Comparison of ENCODE assay signal across 29 mouse cellular contexts in the genomic region with DNA sequence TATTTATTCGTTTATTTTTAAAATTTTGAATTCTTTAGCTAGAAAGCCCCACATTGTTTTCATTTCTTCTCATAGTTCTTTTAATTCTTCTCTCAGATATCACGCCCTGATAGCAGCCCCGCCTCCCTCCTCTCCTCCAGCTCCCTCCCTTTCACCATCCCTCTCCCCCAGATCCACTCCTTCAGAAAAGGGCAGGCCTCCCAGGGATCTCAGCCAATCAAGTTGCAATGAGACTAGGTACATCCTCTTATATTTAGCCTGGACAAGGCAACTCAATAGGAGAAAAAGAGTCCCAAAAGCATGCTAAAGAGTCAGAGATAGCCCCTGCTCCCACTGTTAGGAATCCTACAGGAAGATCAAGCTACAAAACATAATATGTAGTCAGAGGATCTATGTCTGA. TPM values are rescaled to one million over a fixed set of nuclear protein-coding genes. Genes with fewer than 3 reads are reported as not detected.
A peak's percentile ranks its signal among the peaks of the same experiment; 100 is the strongest.
DNase-seq lines count a peak whose midpoint lies in the region; TF ChIP-seq lines count a peak whose summit lies in the region.
"Had no signal": no experiment of that assay in that cellular context is flagged by ENCODE, and none has a peak within 500 bp of the region (broad histone marks: within the 10 kb centered on the region; RNA-seq: fewer than 3 reads in every experiment).

No protein-coding gene starts in this region.

- TF ChIP-seq CTCF in cerebellum, adult 2 months (IDR thresholded peaks at IDR 0.05; ENCODE audit: borderline replicate concordance, insufficient read depth, low read depth, low read length), result no peak
- TF ChIP-seq CTCF in MEL (IDR thresholded peaks at IDR 0.05 in 2 of 3, conservative IDR thresholded peaks at IDR 0.05 in 1 of 3; ENCODE audit: control insufficient read depth in 1 of 3, insufficient read depth in 1 of 3, low read depth in 2 of 3, low read length in 3 of 3, poor library complexity in 1 of 3, severe bottlenecking in 1 of 3), result no peak

- TF ChIP-seq RAD21 in MEL (IDR thresholded peaks at IDR 0.05; ENCODE audit: low read depth, low read length), result no peak

- H3K9ac ChIP-seq in MEL (ENCODE audit: control insufficient read depth, low read depth, low read length, poor library complexity, severe bottlenecking), result no peak overlapping the region
- H3K9ac ChIP-seq: embryonic facial prominence, embryonic 13.5 days; embryonic facial prominence, embryonic 15.5 days; forebrain, embryonic 12.5 days had no signal

- H3K4me1 ChIP-seq in cerebellum, adult 2 months (ENCODE audit: control insufficient read depth, insufficient read depth, low read length), result peaks cover 7% of the 10 kb centered on the region
- H3K4me1 ChIP-seq in MEL (ENCODE audit: control insufficient read depth in 1 of 2, insufficient read depth in 2 of 2, low read length in 2 of 2), result peaks cover 0 to 12% of the 10 kb centered on the region in 2 experiments; a peak in 2 of 4 replicates

- H3K27ac ChIP-seq in cerebellum, adult 2 months (ENCODE audit: insufficient read depth, low read length), result no peak overlapping the region
- H3K27ac ChIP-seq in MEL (ENCODE audit: control insufficient read depth, low read depth, low read length), result no peak overlapping the region
- H3K27ac ChIP-seq: embryonic facial prominence, embryonic 13.5 days; embryonic facial prominence, embryonic 15.5 days; forebrain, embryonic 10.5 days; forebrain, embryonic 12.5 days had no signal

- H3K36me3 ChIP-seq in MEL (ENCODE audit: control insufficient read depth in 1 of 2, insufficient read depth in 2 of 2, low read length in 2 of 2), result peaks cover 0 to 13% of the 10 kb centered on the region in 2 experiments; a peak in 2 of 4 replicates

- H3K79me2 ChIP-seq in MEL (ENCODE audit: control insufficient read depth, insufficient read depth, low read length, poor library complexity), result peaks cover 32% of the 10 kb centered on the region

- H3K9me3 ChIP-seq in MEL (replicated peaks; ENCODE audit: insufficient read depth, low read length), result no peaks in the 10 kb centered on the region
- H3K9me3 ChIP-seq: embryonic facial prominence, embryonic 13.5 days; embryonic facial prominence, embryonic 15.5 days; forebrain, embryonic 12.5 days; G1E had no signal

- no peak overlapping the region for H3K4me3 ChIP-seq in cerebellum, adult 2 months (replicated peaks; ENCODE audit: insufficient read depth, low read depth, low read length)
- H3K4me3 ChIP-seq in MEL (ENCODE audit: control insufficient read depth in 1 of 2, insufficient read depth in 1 of 2, low read depth in 2 of 2, low read length in 2 of 2), result no peak overlapping the region
- H3K4me3 ChIP-seq: embryonic facial prominence, embryonic 13.5 days; embryonic facial prominence, embryonic 15.5 days; erythroblast, embryonic 14.5 days; forebrain, embryonic 10.5 days; forebrain, embryonic 12.5 days had no signal

- no peaks in the 10 kb centered on the region for H3K27me3 ChIP-seq in cerebellum, adult 2 months (ENCODE audit: control insufficient read depth, insufficient read depth, low read length)
- no peaks in the 10 kb centered on the region for H3K27me3 ChIP-seq in MEL (ENCODE audit: control insufficient read depth in 1 of 2, insufficient read depth in 2 of 2, low read length in 2 of 2)
- H3K27me3 ChIP-seq: embryonic facial prominence, embryonic 13.5 days; embryonic facial prominence, embryonic 15.5 days; forebrain, embryonic 12.5 days had no signal

- no peak for TF ChIP-seq POLR2A in cerebellum, adult 2 months (IDR thresholded peaks at IDR 0.05; ENCODE audit: borderline replicate concordance, insufficient read depth, low read length)
- TF ChIP-seq POLR2A in MEL (IDR thresholded peaks at IDR 0.05; ENCODE audit: control insufficient read depth in 1 of 2, insufficient read depth in 1 of 2, low read depth in 1 of 2, low read length in 2 of 2, poor library complexity in 1 of 2), result no peak

- 66% methylated on average over 3 of the region's 3 CpGs for WGBS in cerebellum, adult 2 months

- DNase-seq in cerebellum, adult 9-10 months, result peak; percentile 24
- no peak for DNase-seq in cerebellum, adult 2 months
- DNase-seq in 3134 (ENCODE audit: extremely low read depth, insufficient read length, low spot score), result peak; percentile 18
- peak; percentile 52 for DNase-seq in MEL (ENCODE audit: low read depth, low spot score)
- DNase-seq in NIH3T3 (ENCODE audit: low read depth), result peak; percentile 50
- DNase-seq in adrenal gland, adult 8-10 months, result no peak
- DNase-seq in kidney, adult 9 months, result no peak
- no peak for DNase-seq in layer of hippocampus, adult 8-10 months (ENCODE audit: low spot score in 2 of 2)
- DNase-seq: adrenal gland, postnatal 10 days; adrenal gland, postnatal 25 days; B cell, adult 2 months; cerebellum, adult 11 months; cerebellum, adult 18-20 months; cerebellum, adult 9-11 months; cerebellum, postnatal 36 days; embryo, embryonic 11 days had no signal

- TF ChIP-seq EP300 in MEL (IDR thresholded peaks at IDR 0.05; ENCODE audit: low read depth in 1 of 2, low read length in 2 of 2), result no peak

TF ChIP-seq in MEL, 35 proteins besides CTCF, POLR2A, EP300 and RAD21:
- no peak for TF ChIP-seq ETS1 (IDR thresholded peaks at IDR 0.05; ENCODE audit: low read depth, low read length)
- TF ChIP-seq CHD1 (IDR thresholded peaks at IDR 0.05; ENCODE audit: low read depth, low read length), result no peak
- no peak for TF ChIP-seq UBTF (IDR thresholded peaks at IDR 0.05; ENCODE audit: borderline replicate concordance, insufficient read depth, low read depth, low read length)
- no peak for TF ChIP-seq MEF2A (IDR thresholded peaks at IDR 0.05; ENCODE audit: extremely low read depth, insufficient replicate concordance, low read depth, low read length, poor library complexity, severe bottlenecking)
- TF ChIP-seq NRF1 (IDR thresholded peaks at IDR 0.05; ENCODE audit: insufficient read depth, low read depth, low read length, poor library complexity, severe bottlenecking), result no peak
- no peak for TF ChIP-seq ZC3H11A (IDR thresholded peaks at IDR 0.05; ENCODE audit: low read depth, low read length)
- TF ChIP-seq SMC3 (IDR thresholded peaks at IDR 0.05; ENCODE audit: low read depth, low read length), result no peak
- no peak for TF ChIP-seq NELFE (IDR thresholded peaks at IDR 0.05; ENCODE audit: low read depth, low read length)
- no peak for TF ChIP-seq USF1 (IDR thresholded peaks at IDR 0.05; ENCODE audit: low read depth, low read length)
- TF ChIP-seq CHD2 (IDR thresholded peaks at IDR 0.05; ENCODE audit: low read length), result no peak
- TF ChIP-seq POLR2AphosphoS5 (IDR thresholded peaks at IDR 0.05; ENCODE audit: borderline replicate concordance, low read depth, low read length), result no peak
- TF ChIP-seq RCOR1 (IDR thresholded peaks at IDR 0.05; ENCODE audit: low read depth, low read length), result no peak
- TF ChIP-seq MYB (IDR thresholded peaks at IDR 0.05; ENCODE audit: low read depth, low read length), result no peak
- TF ChIP-seq ZNF384 (IDR thresholded peaks at IDR 0.05; ENCODE audit: low read depth, low read length), result no peak
- no peak for TF ChIP-seq MAX (IDR thresholded peaks at IDR 0.05; ENCODE audit: low read length)
- TF ChIP-seq MYC (IDR thresholded peaks at IDR 0.05; ENCODE audit: low read depth, low read length), result no peak
- no peak for TF ChIP-seq KAT2A (conservative IDR thresholded peaks at IDR 0.05; ENCODE audit: low read depth, low read length)
- TF ChIP-seq SIN3A (IDR thresholded peaks at IDR 0.05; ENCODE audit: low read length), result no peak

RNA-seq across cellular contexts. Expression of a gene that starts 1.4 kb away (rescaled TPM):
- polyA plus RNA-seq in cerebellum, adult 2 months (2012; rRNA removed), result 50.2 and 56.0 TPM in 2 replicates
- 41.9 and 48.6 TPM in 2 replicates for total RNA-seq in MEL (2012; rRNA removed)
- 10 to 100 TPM in 1 of 2 experiments, not detected in 1; 43.0 TPM for polyA plus RNA-seq in MEL (2012; ENCODE audit: insufficient read depth in 1 of 2, insufficient read length in 2 of 2, low read depth in 1 of 2, low replicate concordance in 2 of 2, missing spikeins in 1 of 2)
- 10 to 100 TPM; 21.0 to 23.6 (median 22.5) TPM for total RNA-seq in adrenal gland, adult 8-10 months (2022)
- total RNA-seq in layer of hippocampus, adult 8-10 months (2022), result 10 to 100 TPM; 26.3 to 31.4 (median 28.6) TPM

RNA-seq across cellular contexts. Expression of a gene that starts 2.5 kb away (rescaled TPM):
- polyA plus RNA-seq in cerebellum, adult 2 months (2012; rRNA removed), result 40.0 and 46.6 TPM in 2 replicates
- total RNA-seq in MEL (2012; rRNA removed), result 0.59 TPM in 1 of 2 replicates, not detected in the other
- under 1 TPM in 1 of 2 experiments, not detected in 1; 0.84 TPM for polyA plus RNA-seq in MEL (2012; ENCODE audit: insufficient read depth in 1 of 2, insufficient read length in 2 of 2, low read depth in 1 of 2, low replicate concordance in 2 of 2, missing spikeins in 1 of 2)
- 10 to 100 TPM in 3 of 4 experiments, 1 to 10 TPM in 1; 8.1 to 26.3 (median 22.4) TPM for total RNA-seq in adrenal gland, adult 8-10 months (2022)
- 10 to 100 TPM in 3 of 4 experiments, 1 to 10 TPM in 1; 9.9 to 18.1 (median 14.7) TPM for total RNA-seq in layer of hippocampus, adult 8-10 months (2022)
- total RNA-seq: CH12.LX, G1E had no signal
- polyA plus RNA-seq: CD4-positive, CD25-positive, alpha-beta regulatory T cell, adult 4 months; erythroblast, embryonic 14.5 days; G1E had no signal

RNA-seq across cellular contexts. Expression of a gene that starts 9.1 kb away (rescaled TPM):
- polyA plus RNA-seq in cerebellum, adult 2 months (2012; rRNA removed), result 0.51 and 0.61 TPM in 2 replicates
- total RNA-seq in MEL (2012; rRNA removed), result not detected in 2 replicates
- not detected for polyA plus RNA-seq in MEL (2012; ENCODE audit: insufficient read depth in 1 of 2, insufficient read length in 2 of 2, low read depth in 1 of 2, low replicate concordance in 2 of 2, missing spikeins in 1 of 2)
- total RNA-seq in adrenal gland, adult 8-10 months (2022), result under 1 TPM in 3 of 4 experiments, not detected in 1; 0.17 to 0.40 (median 0.26) TPM
- under 1 TPM in 2 of 4 experiments, not detected in 2; 0.25 to 0.31 TPM for total RNA-seq in layer of hippocampus, adult 8-10 months (2022)
- polyA plus RNA-seq: CD4-positive, CD25-positive, alpha-beta regulatory T cell, adult 4 months; erythroblast, embryonic 14.5 days; forebrain, embryonic 14.5 days; forebrain, embryonic 16.5 days; G1E had no signal

RNA-seq across cellular contexts. Expression of a gene that starts 19.1 kb away (rescaled TPM):
- polyA plus RNA-seq in cerebellum, adult 2 months (2012; rRNA removed), result 0.32 and 0.46 TPM in 2 replicates
- 0.23 and 0.33 TPM in 2 replicates for total RNA-seq in MEL (2012; rRNA removed)
- 1 to 10 TPM in 1 of 2 experiments, not detected in 1; 1.1 TPM for polyA plus RNA-seq in MEL (2012; ENCODE audit: insufficient read depth in 1 of 2, insufficient read length in 2 of 2, low read depth in 1 of 2, low replicate concordance in 2 of 2, missing spikeins in 1 of 2)
- 100 to 1,000 TPM in 3 of 4 experiments, 10 to 100 TPM in 1; 50.2 to 152 (median 108) TPM for total RNA-seq in adrenal gland, adult 8-10 months (2022)
- 1 to 10 TPM in 1 of 4 experiments, under 1 TPM in 3; 0.61 to 1.3 (median 0.75) TPM for total RNA-seq in layer of hippocampus, adult 8-10 months (2022)
- total RNA-seq: CH12.LX; common myeloid progenitor, adult 5-6 weeks; G1E had no signal
- polyA plus RNA-seq: CD4-positive, CD25-positive, alpha-beta regulatory T cell, adult 4 months; embryonic facial prominence, embryonic 11.5 days; embryonic facial prominence, embryonic 13.5 days; embryonic facial prominence, embryonic 15.5 days; erythroblast, embryonic 14.5 days; G1E had no signal

RNA-seq across cellular contexts. Expression of a gene that starts 19.3 kb away (rescaled TPM):
- polyA plus RNA-seq in cerebellum, adult 2 months (2012; rRNA removed), result 0.47 and 0.82 TPM in 2 replicates
- total RNA-seq in MEL (2012; rRNA removed), result not detected in 2 replicates
- under 1 TPM in 1 of 2 experiments, not detected in 1; 0.07 TPM for polyA plus RNA-seq in MEL (2012; ENCODE audit: insufficient read depth in 1 of 2, insufficient read length in 2 of 2, low read depth in 1 of 2, low replicate concordance in 2 of 2, missing spikeins in 1 of 2)
- total RNA-seq in adrenal gland, adult 8-10 months (2022), result under 1 TPM; 0.12 to 0.54 (median 0.45) TPM
- total RNA-seq in layer of hippocampus, adult 8-10 months (2022), result not detected
- total RNA-seq: common myeloid progenitor, adult 5-6 weeks; G1E had no signal
- polyA plus RNA-seq: brain, embryonic 14.5 days; erythroblast, embryonic 14.5 days; G1E had no signal

Comparison
In these comparisons a context has a peak if more than half of its experiments do, and no peak if none do; other contexts are left out.
1. DNase-seq: peak in cerebellum, adult 9-10 months (single experiment), 3134 (single experiment), MEL (single experiment) and NIH3T3 (single experiment); none in cerebellum, adult 2 months (0 of 2), adrenal gland, adult 8-10 months (single experiment), kidney, adult 9 months (single experiment) and layer of hippocampus, adult 8-10 months (0 of 2).